Mouse (Mus musculus): Measurements from ENCODE around the gene Thada.

- no peak for TF ChIP-seq GATA1 (IDR thresholded peaks at IDR 0.05; ENCODE audit: borderline replicate concordance, low read length)
- no peak for TF ChIP-seq FLI1 (IDR thresholded peaks at IDR 0.05; ENCODE audit: low read length)
Observed at GRCm38 (mm10) chr17:84182311-84183271, 283.4 kb downstream of the Thada start.
